ENCODE assay signal across 8 mouse cellular contexts in genomic region chr19:44248081-44248853, GRCm38 (mm10). TPM values are rescaled to one million over a fixed set of nuclear protein-coding genes. Genes with fewer than 3 reads are reported as not detected.
DNase-seq lines count a peak whose midpoint lies in the region; ATAC-seq and TF ChIP-seq lines count a peak whose summit lies in the region.

No protein-coding gene starts in this region.

- peak; percentile 96 for ATAC-seq in G1E (ENCODE audit: extremely low read depth, insufficient number of reproducible peaks, low FRiP score, poor library complexity, severe bottlenecking)
- peak; percentile 97 for ATAC-seq in forebrain, embryonic 16.5 days
- ATAC-seq in lung, embryonic 15.5 days (ENCODE audit: borderline replicate concordance, extremely low read depth, low FRiP score, low TSS enrichment): peak; percentile 98

- H3K4me2 ChIP-seq in forebrain, embryonic 16.5 days (ENCODE audit: low read length): peak overlapping the region; percentile 80
- H3K4me2 ChIP-seq in lung, embryonic 15.5 days: peak overlapping the region; percentile 71

- DNase-seq in G1E (ENCODE audit: low spot score): peak; percentile 90
- DNase-seq in cerebellum, adult 18-20 months: peak; percentile 93 to 99
- DNase-seq in heart, postnatal 4 days: peak; percentile 96
- DNase-seq in layer of hippocampus, adult 8-10 months (ENCODE audit: low spot score in 2 of 2): peak; percentile 89 to 93
- peak; percentile 95 for DNase-seq in ovary, adult 18-20 months (ENCODE audit: low spot score)
- peak; percentile 99 for DNase-seq in thymus, postnatal 0 days (ENCODE audit: low spot score)

- H3K9me3 ChIP-seq in G1E (replicated peaks): no peaks in the 10 kb centered on the region
- no peaks in the 10 kb centered on the region for H3K9me3 ChIP-seq in forebrain, embryonic 16.5 days (ENCODE audit: control insufficient read depth, low read length)
- H3K9me3 ChIP-seq in lung, embryonic 15.5 days: no peaks in the 10 kb centered on the region

- H3K9ac ChIP-seq in forebrain, embryonic 16.5 days (replicated peaks; ENCODE audit: low read depth, low read length): peak overlapping the region; percentile 30
- H3K9ac ChIP-seq in lung, embryonic 15.5 days: peak overlapping the region; percentile 60

- H3K36me3 ChIP-seq in G1E (replicated peaks): no peaks in the 10 kb centered on the region
- H3K36me3 ChIP-seq in forebrain, embryonic 16.5 days (ENCODE audit: control insufficient read depth, insufficient read depth): no peaks in the 10 kb centered on the region
- H3K36me3 ChIP-seq in lung, embryonic 15.5 days: no peaks in the 10 kb centered on the region

- no peak for TF ChIP-seq CTCF in G1E (IDR thresholded peaks at IDR 0.05; ENCODE audit: low read depth, low read length)

- peak overlapping the region; percentile 51 for H3K27ac ChIP-seq in forebrain, embryonic 16.5 days (ENCODE audit: low read length)
- peak overlapping the region; percentile 91 for H3K27ac ChIP-seq in lung, embryonic 15.5 days

- H3K4me3 ChIP-seq in G1E (ENCODE audit: low read depth, low read length): peak overlapping the region; percentile 68
- H3K4me3 ChIP-seq in forebrain, embryonic 16.5 days (replicated peaks; ENCODE audit: low read length): peak overlapping the region; percentile 49
- peak overlapping the region; percentile 42 for H3K4me3 ChIP-seq in lung, embryonic 15.5 days

- no peaks in the 10 kb centered on the region for H3K27me3 ChIP-seq in G1E (ENCODE audit: insufficient read depth, low read length)
- H3K27me3 ChIP-seq in forebrain, embryonic 16.5 days (replicated peaks; ENCODE audit: control insufficient read depth, insufficient read depth, low read length): no peaks in the 10 kb centered on the region
- H3K27me3 ChIP-seq in lung, embryonic 15.5 days: no peaks in the 10 kb centered on the region

- WGBS in forebrain, embryonic 16.5 days: 2% methylated on average over 36 of the region's 36 CpGs
- whole genome bisulfite sequencing in lung, embryonic 15.5 days: 2% methylated on average over 36 of the region's 36 CpGs

- peaks cover 68% of the 10 kb centered on the region for H3K4me1 ChIP-seq in G1E (ENCODE audit: insufficient read depth, low read depth, low read length)
- peaks cover 23% of the 10 kb centered on the region for H3K4me1 ChIP-seq in forebrain, embryonic 16.5 days (replicated peaks; ENCODE audit: control insufficient read depth, insufficient read depth, low read length)
- H3K4me1 ChIP-seq in lung, embryonic 15.5 days: peaks cover 26% of the 10 kb centered on the region

RNA-seq across cellular contexts. Expression of gene Scd3, which starts 45.2 kb away (rescaled TPM):
- total RNA-seq in G1E (2014; fragmentation: Nextera tagmentation) (0.87 and 3.8 TPM in 2 replicates), G1E (2017) (0.12 and 0.27 TPM in 2 replicates)
- 0.11 TPM in 1 of 2 replicates, not detected in the other for polyA plus RNA-seq in G1E (2012)
- polyA plus RNA-seq in forebrain, embryonic 16.5 days (2015; fragmentation: Nextera tagmentation; extraction: Ambion mirVana): 1.8 and 2.1 TPM in 2 replicates
- total RNA-seq in heart, postnatal 4 days (2021): not detected
- 1 to 10 TPM; 2.7 to 4.1 (median 3.2) TPM for total RNA-seq in layer of hippocampus, adult 8-10 months (2022)
- polyA plus RNA-seq in lung, embryonic 15.5 days (2015; fragmentation: Nextera tagmentation; extraction: Ambion mirVana): 0.58 and 0.64 TPM in 2 replicates
- polyA plus RNA-seq in thymus, postnatal 0 days (2015; fragmentation: Nextera tagmentation; extraction: Ambion mirVana): 0.15 and 0.29 TPM in 2 replicates

RNA-seq across cellular contexts. Expression of gene Scd2, which starts 45.2 kb away (rescaled TPM):
- total RNA-seq in G1E (2014; fragmentation: Nextera tagmentation) (710 and 771 TPM in 2 replicates), G1E (2017) (537 and 649 TPM in 2 replicates)
- polyA plus RNA-seq in G1E (2012): 63.8 and 97.6 TPM in 2 replicates
- 290 and 318 TPM in 2 replicates for polyA plus RNA-seq in forebrain, embryonic 16.5 days (2015; fragmentation: Nextera tagmentation; extraction: Ambion mirVana)
- total RNA-seq in heart, postnatal 4 days (2021): 10 to 100 TPM; 78.1 to 82.1 TPM
- 100 to 1,000 TPM; 662 to 773 (median 703) TPM for total RNA-seq in layer of hippocampus, adult 8-10 months (2022)
- polyA plus RNA-seq in lung, embryonic 15.5 days (2015; fragmentation: Nextera tagmentation; extraction: Ambion mirVana): 210 and 224 TPM in 2 replicates
- polyA plus RNA-seq in thymus, postnatal 0 days (2015; fragmentation: Nextera tagmentation; extraction: Ambion mirVana): 68.8 and 69.7 TPM in 2 replicates

RNA-seq across cellular contexts. Expression of gene Pkd2l1, which starts 56.0 kb away (rescaled TPM):
- total RNA-seq in G1E (2014; fragmentation: Nextera tagmentation): not detected in 2 replicates
- total RNA-seq in G1E (2017): not detected in 2 replicates
- not detected in 2 replicates for polyA plus RNA-seq in G1E (2012)
- polyA plus RNA-seq in forebrain, embryonic 16.5 days (2015; fragmentation: Nextera tagmentation; extraction: Ambion mirVana): not detected in 2 replicates
- total RNA-seq in heart, postnatal 4 days (2021): not detected
- under 1 TPM; 0.26 to 0.64 (median 0.34) TPM for total RNA-seq in layer of hippocampus, adult 8-10 months (2022)
- 0.04 TPM in 1 of 2 replicates, not detected in the other for polyA plus RNA-seq in lung, embryonic 15.5 days (2015; fragmentation: Nextera tagmentation; extraction: Ambion mirVana)
- polyA plus RNA-seq in thymus, postnatal 0 days (2015; fragmentation: Nextera tagmentation; extraction: Ambion mirVana): 0.10 and 0.16 TPM in 2 replicates

Comparison
In these comparisons a context has a peak if more than half of its experiments do, and no peak if none do; other contexts are left out.
1. Peak in every context shown above with its lines: DNase-seq, ATAC-seq, H3K4me3 ChIP-seq and H3K27ac ChIP-seq.